Mouse (Mus musculus) stomach, postnatal 0 days (tissue): Measurements from ENCODE around the gene Ppm1k. TPM values are rescaled to one million over a fixed set of nuclear protein-coding genes. Genes with fewer than 3 reads are reported as not detected.
"Not testable (repeated sequence)": the region's sequence is repeated elsewhere in the genome, so short reads cannot be mapped to it uniquely, and the experiment has no call there.

Source experiments
- ATAC-seq: fragments of 200-750 bp; cut with Nextera tagmentation; 2 replicates; pipeline ENCODE4 v1.8.0; 2017; ENCODE audit not compliant: low FRiP score, low TSS enrichment
- DNase-seq: peaks from one replicate; pipeline ENCODE4 v3.0.0-alpha.2; 2016; ENCODE audit warnings: low spot score
- H3K27ac ChIP-seq: fragments of 300-500 bp; sonication (generic); replicated peaks from 2 replicates; pipeline ENCODE4 v1.5.1; 2014; ENCODE audit warnings: mild to moderate bottlenecking, control low read depth
- H3K27me3 ChIP-seq: fragments of 300-500 bp; sonication (generic); 2 replicates; pipeline ENCODE4 v1.6.1; 2014; ENCODE audit warnings: low read length; ENCODE audit not compliant: control insufficient read depth, insufficient read depth
- H3K36me3 ChIP-seq: fragments of 300-500 bp; sonication (generic); 2 replicates; pipeline ENCODE4 v1.6.1; 2014; ENCODE audit warnings: low read length, mixed read lengths; ENCODE audit not compliant: control insufficient read depth, insufficient read depth
- H3K4me1 ChIP-seq: fragments of 300-500 bp; sonication (generic); replicated peaks from 2 replicates; pipeline ENCODE4 v1.6.1; 2014; ENCODE audit warnings: antibody characterized with exemption; ENCODE audit not compliant: control insufficient read depth, insufficient read depth
- H3K4me2 ChIP-seq: fragments of 300-500 bp; sonication (generic); replicated peaks from 2 replicates; pipeline ENCODE4 v1.6.1; 2014; ENCODE audit warnings: low read depth, mild to moderate bottlenecking, control low read depth, moderate library complexity
- H3K4me3 ChIP-seq: fragments of 300-500 bp; sonication (generic); 2 replicates; pipeline ENCODE4 v1.5.1; 2014; ENCODE audit warnings: low read depth, low read length, control low read depth
- H3K9ac ChIP-seq: fragments of 300-500 bp; sonication (generic); 2 replicates; pipeline ENCODE4 v1.6.1; 2014; ENCODE audit warnings: mild to moderate bottlenecking, low read length, control low read depth, mixed read lengths
- H3K9me3 ChIP-seq: fragments of 300-500 bp; sonication (generic); 2 replicates; pipeline ENCODE4 v1.6.1; 2016; ENCODE audit warnings: low read length; ENCODE audit not compliant: control insufficient read depth
- CTCF ChIP-seq: IDR thresholded peaks from 2 replicates; pipeline ENCODE4 v1.5.1; 2016; ENCODE audit warnings: antibody characterized with exemption, low read depth, mild to moderate bottlenecking, moderate library complexity
- EP300 ChIP-seq: optimal IDR thresholded peaks from 2 replicates; pipeline ENCODE3; 2016; ENCODE audit warnings: antibody characterized with exemption
- WGBS: fragments of 180-500 bp; shearing (Covaris S2); extraction: QIAGEN DNeasy Blood & Tissue Kit; methylation state at CpG from one replicate; pipeline ENCODE4 v1.1.7; 2014; 5-methylcytosine and 5-hydroxymethylcytosine counted together
- polyA plus RNA-seq: library from polyadenylated mRNA; unstranded; fragments of >200 nt; fragmentation: Nextera tagmentation; extraction: Ambion mirVana; gene quantifications from 2 replicates; pipeline ENCODE4 v1.2.1, GENCODE M21; 2015

The Ppm1k gene
- polyA plus RNA-seq, 1 experiment from 2014 or later: 1.3 TPM

DNA sequence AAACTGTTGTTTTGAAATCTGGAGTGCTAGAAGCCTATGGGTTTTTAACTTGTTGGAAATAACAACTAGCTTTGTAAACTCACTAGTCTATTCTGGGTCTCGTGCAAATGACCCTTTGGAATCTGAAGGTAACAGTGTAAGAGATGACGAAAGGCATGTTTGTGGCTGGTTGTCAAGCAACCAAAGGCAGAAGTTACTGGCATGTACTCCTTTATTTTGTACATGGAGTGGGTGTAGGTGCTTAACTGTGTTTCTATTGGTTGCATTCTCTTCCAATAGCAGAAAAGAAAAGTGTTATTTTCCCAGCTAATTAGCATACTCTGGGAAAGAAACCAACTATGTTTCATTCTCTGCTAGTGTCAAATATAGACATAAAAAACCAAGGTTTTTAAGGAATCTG, 9.6 kb upstream of the Ppm1k start:
- H3K4me1 ChIP-seq: no peaks in the 10 kb centered on the region
- no peak overlapping the region for H3K9ac ChIP-seq
- TF ChIP-seq CTCF (no peak), EP300 (no peak)
- no peaks in the 10 kb centered on the region for H3K9me3 ChIP-seq
- no peak for DNase-seq
- 47% methylated on average over 2 of the region's 2 CpGs for WGBS
- no peaks in the 10 kb centered on the region for H3K36me3 ChIP-seq
- no peaks in the 10 kb centered on the region for H3K27me3 ChIP-seq
- ATAC-seq: no peak
- H3K4me2 ChIP-seq: no peak overlapping the region
- H3K4me3 ChIP-seq: no peak overlapping the region
- H3K27ac ChIP-seq: no peak overlapping the region

DNA sequence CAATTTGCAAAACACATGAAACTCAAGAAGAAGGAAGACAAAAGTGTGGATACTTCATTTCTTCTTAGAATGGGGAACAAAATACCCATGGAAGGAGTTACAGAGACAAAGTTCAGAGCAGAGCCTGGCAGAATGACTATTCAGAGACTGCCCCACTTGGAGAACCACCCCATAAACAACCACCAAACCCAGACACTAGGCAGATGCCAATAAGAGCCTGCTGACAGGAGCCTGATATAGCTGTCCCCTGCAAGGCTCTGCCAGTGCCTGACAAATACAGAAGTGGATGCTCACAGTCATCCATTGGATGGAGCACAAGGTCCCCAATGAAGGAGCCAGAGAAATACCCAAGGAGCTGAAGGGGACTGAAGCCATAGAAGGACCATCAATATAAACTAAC, 8.3 kb upstream of the Ppm1k start:
- DNase-seq, H3K9me3 ChIP-seq, H3K4me2 ChIP-seq, H3K27me3 ChIP-seq, H3K27ac ChIP-seq, H3K36me3 ChIP-seq, H3K9ac ChIP-seq, H3K4me1 ChIP-seq, ATAC-seq, H3K4me3 ChIP-seq: not testable (repeated sequence)

DNA sequence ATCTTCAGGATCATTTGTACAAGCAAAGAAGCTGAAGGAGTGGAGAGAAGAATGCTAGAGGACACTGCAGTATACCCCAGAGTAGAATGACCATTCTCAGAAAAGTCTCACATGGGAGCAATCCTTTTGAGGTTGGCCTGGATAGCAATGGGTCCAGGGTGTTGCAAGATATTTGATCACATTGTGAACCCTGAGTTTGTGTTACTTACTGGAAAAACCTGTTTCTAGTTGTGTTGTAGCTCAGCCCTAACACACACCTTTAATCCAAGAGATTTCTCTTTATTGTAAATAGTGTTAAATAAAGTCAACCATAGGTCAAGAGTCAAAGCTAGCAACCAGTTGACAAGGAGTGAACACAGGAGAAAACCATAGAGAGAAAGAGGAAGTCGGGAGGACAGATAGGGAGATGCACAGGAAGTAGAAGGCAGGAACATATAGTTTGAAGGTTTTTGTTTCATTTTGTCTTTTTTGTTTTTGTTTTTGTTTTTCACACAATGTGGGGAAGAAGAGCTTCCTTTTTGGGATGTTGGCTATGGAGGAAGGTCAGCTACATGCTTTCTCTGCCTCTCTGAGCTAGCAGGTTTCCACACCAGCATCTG, 6.6 kb upstream of the Ppm1k start:
- H3K36me3 ChIP-seq: no peaks in the 10 kb centered on the region
- H3K27ac ChIP-seq: no peak overlapping the region
- TF ChIP-seq CTCF (no peak), EP300 (no peak)
- no peak overlapping the region for H3K9ac ChIP-seq
- no peak overlapping the region for H3K4me3 ChIP-seq
- DNase-seq: no peak
- no peaks in the 10 kb centered on the region for H3K4me1 ChIP-seq
- 56% methylated on average over 1 of the region's 1 CpGs for WGBS
- no peaks in the 10 kb centered on the region for H3K9me3 ChIP-seq
- no peaks in the 10 kb centered on the region for H3K27me3 ChIP-seq
- ATAC-seq: peak; percentile 63; the same call in 1 of the 2 replicates
- no peak overlapping the region for H3K4me2 ChIP-seq

DNA sequence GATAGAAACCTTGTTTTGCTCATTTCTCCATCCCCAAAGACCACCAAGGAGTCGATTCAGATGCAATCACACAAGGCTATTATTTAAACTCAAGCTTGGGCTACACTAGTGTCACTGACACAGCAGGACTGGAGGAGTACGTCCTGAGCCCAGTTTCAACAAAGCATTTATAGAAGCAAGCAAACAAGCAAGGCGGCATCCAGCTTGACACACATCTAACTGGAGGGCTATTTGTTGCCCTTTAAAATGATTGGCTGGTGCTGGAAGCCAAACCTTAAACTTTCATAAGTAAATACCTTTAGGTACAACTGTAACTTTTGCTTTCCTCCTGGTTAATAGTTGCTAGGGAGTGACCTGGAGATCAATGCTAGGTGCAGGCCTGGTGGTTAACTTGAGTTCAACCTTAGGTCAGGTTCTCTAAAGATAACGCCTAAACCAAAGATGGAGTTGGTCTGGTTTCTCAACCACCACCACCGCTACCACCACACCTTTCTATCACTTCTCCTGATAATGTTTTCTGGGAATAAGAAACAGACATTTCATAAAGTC, 5.8 kb upstream of the Ppm1k start:
- Histone ChIP-seq H3K27me3 (no peaks in the 10 kb centered on the region), H3K4me1 (no peaks in the 10 kb centered on the region), H3K4me3 (no peak overlapping the region), H3K27ac (no peak overlapping the region), H3K36me3 (no peaks in the 10 kb centered on the region), H3K9me3 (no peaks in the 10 kb centered on the region), H3K4me2 (no peak overlapping the region), H3K9ac (no peak overlapping the region)
- ATAC-seq (peak; percentile 77), DNase-seq (no peak)
- TF ChIP-seq EP300 (no peak), CTCF (no peak)
- 62% methylated on average over 5 of the region's 5 CpGs for WGBS

DNA sequence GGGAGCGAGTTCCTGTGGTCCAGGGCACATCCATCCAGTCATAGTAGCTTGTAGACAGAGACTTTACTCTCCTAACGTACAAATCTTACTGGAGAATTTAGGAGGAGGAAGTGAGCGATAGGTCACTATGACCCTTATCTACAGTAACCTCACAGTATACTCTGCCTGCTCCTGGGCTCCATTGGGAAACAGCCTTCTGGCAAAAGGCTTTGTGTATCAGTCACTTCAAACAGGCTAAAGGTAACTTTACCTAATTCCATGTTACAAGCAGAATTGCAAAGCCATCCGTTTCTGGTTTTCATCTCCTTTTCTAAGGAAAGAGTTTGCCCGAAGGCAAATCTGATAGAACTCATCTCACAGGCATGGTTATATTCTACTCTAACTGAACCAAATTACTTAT, 2.6 kb upstream of the Ppm1k start:
- H3K9me3 ChIP-seq: no peaks in the 10 kb centered on the region
- no peak overlapping the region for H3K27ac ChIP-seq
- no peaks in the 10 kb centered on the region for H3K27me3 ChIP-seq
- no peak overlapping the region for H3K9ac ChIP-seq
- H3K4me3 ChIP-seq: no peak overlapping the region
- 84% methylated on average over 5 of the region's 5 CpGs for WGBS
- TF ChIP-seq EP300 (no peak), CTCF (no peak)
- H3K4me1 ChIP-seq: no peaks in the 10 kb centered on the region
- H3K36me3 ChIP-seq: no peaks in the 10 kb centered on the region
- no peak overlapping the region for H3K4me2 ChIP-seq
- DNase-seq (no peak), ATAC-seq (no peak)

DNA sequence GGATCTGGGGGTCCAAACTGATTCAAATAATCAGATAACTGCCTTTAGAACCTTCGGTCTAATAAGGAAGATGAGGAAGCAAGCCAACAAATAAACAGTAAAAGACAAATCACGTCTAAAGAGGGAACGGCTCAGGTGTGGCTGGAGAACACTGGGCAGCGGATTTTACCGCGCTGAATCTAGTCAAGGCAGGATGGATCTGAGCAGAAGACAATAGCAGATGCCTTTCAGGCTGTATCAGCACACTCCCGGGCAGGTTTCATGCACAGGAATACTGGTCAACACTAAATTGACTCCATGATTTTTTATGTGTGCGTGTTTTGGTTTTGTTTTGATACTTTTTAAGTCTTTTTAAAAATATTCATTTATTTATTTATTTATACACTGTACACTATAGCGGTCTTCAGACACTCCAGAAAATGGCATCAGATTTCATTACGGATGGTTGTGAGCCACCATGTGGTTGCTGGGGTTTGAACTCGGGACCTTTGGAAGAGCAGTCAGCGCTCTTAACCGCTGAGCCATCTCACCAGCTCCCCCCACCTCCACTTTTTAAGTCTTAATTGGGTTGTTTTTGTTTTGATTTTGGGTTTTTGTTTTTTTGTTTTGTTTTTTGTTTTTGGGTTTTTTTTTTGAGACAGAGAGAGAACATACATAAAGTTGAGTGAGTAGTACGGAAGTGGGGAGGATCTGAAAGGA, 852 bp upstream of the Ppm1k start:
- no peaks in the 10 kb centered on the region for H3K4me1 ChIP-seq
- TF ChIP-seq CTCF: no peak
- TF ChIP-seq EP300: no peak
- no peaks in the 10 kb centered on the region for H3K9me3 ChIP-seq
- DNase-seq (no peak), ATAC-seq (no peak)
- H3K27me3 ChIP-seq: no peaks in the 10 kb centered on the region
- H3K27ac ChIP-seq: peak overlapping the region; percentile 87
- peak overlapping the region; percentile 61 for H3K9ac ChIP-seq
- peak overlapping the region; percentile 67 for H3K4me2 ChIP-seq
- WGBS: 25% methylated on average over 14 of the region's 14 CpGs
- peak overlapping the region; percentile 71 for H3K4me3 ChIP-seq
- H3K36me3 ChIP-seq: no peaks in the 10 kb centered on the region
